Mouse (Mus musculus): Measurements from ENCODE around the gene Sfmbt1.

DNA sequence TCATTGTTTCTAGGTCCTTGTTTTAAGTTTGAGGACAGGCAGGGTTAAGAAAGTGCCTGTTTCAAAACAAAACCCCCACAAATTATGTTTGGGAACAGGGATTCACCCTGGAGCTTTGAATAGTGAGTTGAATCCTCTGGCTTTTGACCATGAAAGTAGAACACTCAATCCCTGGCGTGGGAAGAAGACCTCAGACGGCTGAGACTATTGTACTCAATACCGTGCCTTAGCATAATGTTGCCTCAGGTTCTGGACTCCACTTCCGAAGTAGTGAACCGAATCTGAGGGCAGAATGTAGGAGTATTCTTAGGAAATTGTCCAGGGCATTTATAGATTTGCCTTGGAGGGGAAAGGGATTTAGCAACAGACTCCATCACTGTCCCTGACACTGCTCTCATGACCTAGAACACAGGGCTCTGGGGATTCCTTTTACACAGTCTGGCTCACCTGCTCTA, 110.4 kb downstream of the Sfmbt1 start:
- no peak for TF ChIP-seq CTCF (IDR thresholded peaks at IDR 0.05; ENCODE audit: low read depth)
- no peak for TF ChIP-seq EP300 (IDR thresholded peaks at IDR 0.05; ENCODE audit: low read depth)
